Mouse (Mus musculus) midbrain, embryonic 16.5 days (tissue): Measurements from ENCODE around the gene Scgb1b24. TPM values are rescaled to one million over a fixed set of nuclear protein-coding genes. Genes with fewer than 3 reads are reported as not detected.

Experiments
- ATAC-seq: fragments of 200-750 bp; cut with Nextera tagmentation; 2 replicates; pipeline ENCODE4 v1.8.0; 2017; ENCODE audit warnings: moderate TSS enrichment
- H3K27ac ChIP-seq: fragments of 300-500 bp; sonication (generic); 2 replicates; pipeline ENCODE4 v1.5.1; 2014; ENCODE audit warnings: mild to moderate bottlenecking, low read length, mixed read lengths
- H3K27me3 ChIP-seq: fragments of 300-500 bp; sonication (generic); 2 replicates; pipeline ENCODE4 v1.6.1; 2014; ENCODE audit warnings: low read depth, low read length, mixed read lengths; ENCODE audit not compliant: control insufficient read depth, insufficient read depth
- H3K36me3 ChIP-seq: fragments of 300-500 bp; sonication (generic); 2 replicates; pipeline ENCODE4 v1.6.1; 2014; ENCODE audit warnings: mild to moderate bottlenecking, low read length, moderate library complexity, mixed read lengths; ENCODE audit not compliant: control insufficient read depth, insufficient read depth
- H3K4me1 ChIP-seq: fragments of 300-500 bp; sonication (generic); 2 replicates; pipeline ENCODE4 v1.6.1; 2014; ENCODE audit warnings: mild to moderate bottlenecking, low read length, mixed read lengths; ENCODE audit not compliant: control insufficient read depth, insufficient read depth
- H3K4me2 ChIP-seq: fragments of 300-500 bp; sonication (generic); 2 replicates; pipeline ENCODE4 v1.6.1; 2014; ENCODE audit warnings: mild to moderate bottlenecking, low read length, mixed read lengths
- H3K4me3 ChIP-seq: fragments of 300-500 bp; sonication (generic); 2 replicates; pipeline ENCODE4 v1.5.1; 2014; ENCODE audit warnings: low read depth, mild to moderate bottlenecking, low read length, moderate library complexity, mixed read lengths
- H3K9ac ChIP-seq: fragments of 300-500 bp; sonication (generic); 2 replicates; pipeline ENCODE4 v1.6.1; 2014; ENCODE audit warnings: low read depth, low read length, mixed read lengths
- H3K9me3 ChIP-seq: fragments of 300-500 bp; sonication (generic); replicated peaks from 2 replicates; pipeline ENCODE4 v1.6.1; 2014; ENCODE audit warnings: mild to moderate bottlenecking, low read length, mixed read lengths; ENCODE audit not compliant: control insufficient read depth, poor library complexity, severe bottlenecking
- WGBS: fragments of 180-500 bp; shearing (Covaris S2); extraction: QIAGEN DNeasy Blood & Tissue Kit; methylation state at CpG from one replicate; pipeline ENCODE4 v1.1.7; 2014; 5-methylcytosine and 5-hydroxymethylcytosine counted together
- polyA plus RNA-seq: library from polyadenylated mRNA; unstranded; fragments of >200 nt; fragmentation: Nextera tagmentation; extraction: Ambion mirVana; gene quantifications from 2 replicates; pipeline ENCODE4 v1.2.1, GENCODE M21; 2015

Scgb1b24 gene
- not detected in 2 replicates for polyA plus RNA-seq

GRCm38 (mm10) chr7:33743499-33743898 lies at the start of gene Scgb1b24:
TSS of gene Scgb1b24 (plus strand) at chr7:33743799.
- Histone ChIP-seq H3K9me3 (peaks cover 51% of the 10 kb centered on the region), H3K9ac (no peak within 1 kb of the TSS), H3K4me2 (no peak within 1 kb of the TSS), H3K4me3 (no peak within 1 kb of the TSS), H3K27me3 (no peaks in the 10 kb centered on the region), H3K27ac (no peak within 1 kb of the TSS), H3K36me3 (no peaks in the 10 kb centered on the region), H3K4me1 (no peaks in the 10 kb centered on the region)
- 80% methylated on average over 3 of the region's 3 CpGs for WGBS
- no peak for ATAC-seq

DNA sequence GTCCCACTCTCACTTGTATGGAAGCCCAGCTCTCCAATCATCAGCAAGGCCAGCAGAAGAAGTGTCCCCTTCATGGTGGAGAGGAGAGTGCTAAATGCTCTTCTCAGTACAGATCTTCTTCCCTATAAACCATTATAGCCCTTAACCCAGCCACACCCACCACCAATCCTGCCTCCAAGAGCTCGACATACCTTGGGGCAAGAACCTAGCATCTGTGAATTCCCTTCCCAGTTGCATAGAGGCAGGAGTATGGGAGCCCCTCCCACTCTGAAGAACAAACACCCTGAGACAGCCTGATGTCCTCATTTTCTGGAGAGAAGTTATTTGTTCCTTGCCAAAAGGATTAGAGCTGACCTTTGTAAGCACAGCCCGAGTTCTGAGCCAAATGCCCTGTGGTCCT lies 4.4 kb upstream of the Scgb1b24 start, which contains the start of gene Scgb2b24:
Gene Scgb2b24, minus strand, starts transcription at position 101 of the 400 bp plus-strand sequence.
- no peaks in the 10 kb centered on the region for H3K27me3 ChIP-seq
- no peaks in the 10 kb centered on the region for H3K36me3 ChIP-seq
- H3K4me2 ChIP-seq, result no peak within 1 kb of the TSS
- no peak for ATAC-seq
- no peak within 1 kb of the TSS for H3K4me3 ChIP-seq
- H3K27ac ChIP-seq, result no peak within 1 kb of the TSS
- H3K9me3 ChIP-seq, result peaks cover 56% of the 10 kb centered on the region
- no peak within 1 kb of the TSS for H3K9ac ChIP-seq
- H3K4me1 ChIP-seq, result no peaks in the 10 kb centered on the region
- 71% methylated on average over 2 of the region's 2 CpGs for WGBS

Other genes with a start within 250 kb of the Scgb1b24 start
- gene Scgb2b21, start 223.3 kb upstream of the Scgb1b24 start, polyA plus RNA-seq, result not detected in 2 replicates
- gene Scgb2b24, start 4.5 kb upstream of the Scgb1b24 start, polyA plus RNA-seq, result not detected in 2 replicates
- not detected in 2 replicates for gene Scgb2b26, start 201.2 kb downstream of the Scgb1b24 start, polyA plus RNA-seq